Comparison of ENCODE assay signal across 10 mouse cellular contexts in genomic region chr14:34345771-34346566, GRCm38 (mm10). TPM values are rescaled to one million over a fixed set of nuclear protein-coding genes. Genes with fewer than 3 reads are reported as not detected.
DNase-seq lines count a peak whose midpoint lies in the region; ATAC-seq and TF ChIP-seq lines count a peak whose summit lies in the region.
"Had no signal": no experiment of that assay in that cellular context is flagged by ENCODE, and none has a peak within 500 bp of the region (broad histone marks: within the 10 kb centered on the region; RNA-seq: fewer than 3 reads in every experiment).

No protein-coding gene starts in this region.

- H3K9ac ChIP-seq in forebrain, embryonic 14.5 days (ENCODE audit: low read length): no peak overlapping the region
- no peak overlapping the region for H3K9ac ChIP-seq in forebrain, embryonic 16.5 days (replicated peaks; ENCODE audit: low read depth, low read length)
- no peak overlapping the region for H3K9ac ChIP-seq in lung, postnatal 0 days (replicated peaks; ENCODE audit: low read depth)

- peak; percentile 68 for TF ChIP-seq CTCF in lung, postnatal 0 days (IDR thresholded peaks at IDR 0.05)

- no peaks in the 10 kb centered on the region for H3K9me3 ChIP-seq in forebrain, embryonic 14.5 days (replicated peaks; ENCODE audit: control insufficient read depth, low read length)
- no peaks in the 10 kb centered on the region for H3K9me3 ChIP-seq in forebrain, embryonic 16.5 days (ENCODE audit: control insufficient read depth, low read length)
- H3K9me3 ChIP-seq in lung, postnatal 0 days (ENCODE audit: low read length): no peaks in the 10 kb centered on the region

- H3K4me2 ChIP-seq in forebrain, embryonic 14.5 days (ENCODE audit: low read length): no peak overlapping the region
- H3K4me2 ChIP-seq in forebrain, embryonic 16.5 days (ENCODE audit: low read length): no peak overlapping the region
- no peak overlapping the region for H3K4me2 ChIP-seq in lung, postnatal 0 days (replicated peaks; ENCODE audit: low read depth, low read length)

- H3K4me1 ChIP-seq in forebrain, embryonic 14.5 days (ENCODE audit: control insufficient read depth, insufficient read depth, low read length): no peaks in the 10 kb centered on the region
- no peaks in the 10 kb centered on the region for H3K4me1 ChIP-seq in forebrain, embryonic 16.5 days (replicated peaks; ENCODE audit: control insufficient read depth, insufficient read depth, low read length)
- H3K4me1 ChIP-seq in lung, postnatal 0 days (ENCODE audit: insufficient read depth, low read depth, low read length): no peaks in the 10 kb centered on the region

- no peak overlapping the region for H3K27ac ChIP-seq in forebrain, embryonic 14.5 days (ENCODE audit: low read depth, low read length)
- no peak overlapping the region for H3K27ac ChIP-seq in forebrain, embryonic 16.5 days (ENCODE audit: low read length)
- H3K27ac ChIP-seq in lung, postnatal 0 days (ENCODE audit: low read length): no peak overlapping the region

- no peak for TF ChIP-seq EP300 in lung, postnatal 0 days (IDR thresholded peaks at IDR 0.05)

- no peak overlapping the region for H3K4me3 ChIP-seq in forebrain, embryonic 14.5 days (ENCODE audit: low read depth, low read length)
- no peak overlapping the region for H3K4me3 ChIP-seq in forebrain, embryonic 16.5 days (replicated peaks; ENCODE audit: low read length)
- no peak overlapping the region for H3K4me3 ChIP-seq in lung, postnatal 0 days (ENCODE audit: low read depth, low read length)

- peaks cover 35% of the 10 kb centered on the region for H3K36me3 ChIP-seq in forebrain, embryonic 14.5 days (ENCODE audit: control insufficient read depth, insufficient read depth, low read length)
- H3K36me3 ChIP-seq in forebrain, embryonic 16.5 days (ENCODE audit: control insufficient read depth, insufficient read depth): peaks cover 24% of the 10 kb centered on the region
- H3K36me3 ChIP-seq in lung, postnatal 0 days (ENCODE audit: insufficient read depth, low read length): no peaks in the 10 kb centered on the region

- ATAC-seq in forebrain, embryonic 14.5 days: peak; percentile 15; the same call in 1 of the 2 replicates
- ATAC-seq in forebrain, embryonic 16.5 days: no peak
- peak; percentile 65 for ATAC-seq in lung, postnatal 0 days
- no peak for ATAC-seq in inflammation-experienced regulatory T-cells, adult 6 months

- H3K27me3 ChIP-seq in forebrain, embryonic 14.5 days (replicated peaks; ENCODE audit: control insufficient read depth, insufficient read depth, low read length): no peaks in the 10 kb centered on the region
- H3K27me3 ChIP-seq in forebrain, embryonic 16.5 days (replicated peaks; ENCODE audit: control insufficient read depth, insufficient read depth, low read length): no peaks in the 10 kb centered on the region
- no peaks in the 10 kb centered on the region for H3K27me3 ChIP-seq in lung, postnatal 0 days (replicated peaks; ENCODE audit: insufficient read depth, low read length)

- 63% methylated on average over 12 of the region's 12 CpGs for WGBS in forebrain, embryonic 14.5 days
- WGBS in forebrain, embryonic 16.5 days: 67% methylated on average over 12 of the region's 12 CpGs
- 45% methylated on average over 12 of the region's 12 CpGs for WGBS in lung, postnatal 0 days

- peak; percentile 7 for DNase-seq in forebrain, embryonic 14.5 days (ENCODE audit: low spot score)
- DNase-seq in testis, postnatal 10 days (ENCODE audit: low spot score): peak; percentile 31
- no peak for DNase-seq in testis, postnatal 14 days (ENCODE audit: low spot score)
- DNase-seq in lung, postnatal 0 days (ENCODE audit: low spot score): peak; percentile 81
- DNase-seq in adrenal gland, adult (ENCODE audit: inconsistent age in 2 of 2, low spot score in 1 of 2): no peak
- no peak for DNase-seq in right cerebral cortex, adult 18-20 months
- DNase-seq: adrenal gland, postnatal 36 days had no signal

RNA-seq across cellular contexts. Expression of gene Fam25c, which starts 9.3 kb away (rescaled TPM):
- polyA plus RNA-seq in forebrain, embryonic 14.5 days (2014; fragmentation: Nextera tagmentation; extraction: Ambion mirVana): not detected in 2 replicates
- 0.97 TPM in 1 of 2 replicates, not detected in the other for polyA plus RNA-seq in forebrain, embryonic 16.5 days (2015; fragmentation: Nextera tagmentation; extraction: Ambion mirVana)
- 0.45 TPM in 1 of 2 replicates, not detected in the other for polyA plus RNA-seq in lung, postnatal 0 days (2015; fragmentation: Nextera tagmentation; extraction: Ambion mirVana)
- not detected for polyA plus RNA-seq in inflammation-experienced regulatory T-cells, adult 6 months (2017; shearing (Covaris generic))
- polyA plus RNA-seq: heart, embryonic 14.5 days had no signal

RNA-seq across cellular contexts. Expression of gene Sncg, which starts 28.6 kb away (rescaled TPM):
- 4.0 and 4.2 TPM in 2 replicates for polyA plus RNA-seq in forebrain, embryonic 14.5 days (2014; fragmentation: Nextera tagmentation; extraction: Ambion mirVana)
- polyA plus RNA-seq in forebrain, embryonic 16.5 days (2015; fragmentation: Nextera tagmentation; extraction: Ambion mirVana): 1.9 and 4.2 TPM in 2 replicates
- 2.1 and 2.2 TPM in 2 replicates for polyA plus RNA-seq in lung, postnatal 0 days (2015; fragmentation: Nextera tagmentation; extraction: Ambion mirVana)
- polyA plus RNA-seq in inflammation-experienced regulatory T-cells, adult 6 months (2017; shearing (Covaris generic)): not detected

RNA-seq across cellular contexts. Expression of gene Mmrn2, which starts 29.3 kb away (rescaled TPM):
- polyA plus RNA-seq in forebrain, embryonic 14.5 days (2014; fragmentation: Nextera tagmentation; extraction: Ambion mirVana): 3.5 and 3.6 TPM in 2 replicates
- polyA plus RNA-seq in forebrain, embryonic 16.5 days (2015; fragmentation: Nextera tagmentation; extraction: Ambion mirVana): 3.9 and 4.8 TPM in 2 replicates
- 15.4 and 16.5 TPM in 2 replicates for polyA plus RNA-seq in lung, postnatal 0 days (2015; fragmentation: Nextera tagmentation; extraction: Ambion mirVana)
- polyA plus RNA-seq in inflammation-experienced regulatory T-cells, adult 6 months (2017; shearing (Covaris generic)): under 1 TPM in 1 of 3 experiments, not detected in 2; 0.11 TPM

RNA-seq across cellular contexts. Expression of gene Glud1, which starts 35.4 kb away (rescaled TPM):
- 84.0 and 94.1 TPM in 2 replicates for polyA plus RNA-seq in forebrain, embryonic 14.5 days (2014; fragmentation: Nextera tagmentation; extraction: Ambion mirVana)
- polyA plus RNA-seq in forebrain, embryonic 16.5 days (2015; fragmentation: Nextera tagmentation; extraction: Ambion mirVana): 86.0 and 94.3 TPM in 2 replicates
- polyA plus RNA-seq in lung, postnatal 0 days (2015; fragmentation: Nextera tagmentation; extraction: Ambion mirVana): 63.2 and 64.3 TPM in 2 replicates
- polyA plus RNA-seq in inflammation-experienced regulatory T-cells, adult 6 months (2017; shearing (Covaris generic)): 10 to 100 TPM; 31.7 to 40.9 (median 36.1) TPM

RNA-seq across cellular contexts. Expression of gene Shld2, which starts 35.7 kb away (rescaled TPM):
- 7.0 and 8.6 TPM in 2 replicates for polyA plus RNA-seq in forebrain, embryonic 14.5 days (2014; fragmentation: Nextera tagmentation; extraction: Ambion mirVana)
- polyA plus RNA-seq in forebrain, embryonic 16.5 days (2015; fragmentation: Nextera tagmentation; extraction: Ambion mirVana): 6.6 TPM in 2 replicates
- 7.5 and 9.7 TPM in 2 replicates for polyA plus RNA-seq in lung, postnatal 0 days (2015; fragmentation: Nextera tagmentation; extraction: Ambion mirVana)
- polyA plus RNA-seq in inflammation-experienced regulatory T-cells, adult 6 months (2017; shearing (Covaris generic)): 10 to 100 TPM in 1 of 3 experiments, 1 to 10 TPM in 2; 6.5 to 11.2 (median 9.5) TPM

Comparison
In these comparisons a context has a peak if more than half of its experiments do, and no peak if none do; other contexts are left out.
1. ATAC-seq: peak in forebrain, embryonic 14.5 days (single experiment) and lung, postnatal 0 days (single experiment); none in forebrain, embryonic 16.5 days (single experiment) and inflammation-experienced regulatory T-cells, adult 6 months (single experiment).
2. DNase-seq: peak in forebrain, embryonic 14.5 days (single experiment), testis, postnatal 10 days (single experiment) and lung, postnatal 0 days (single experiment); none in testis, postnatal 14 days (single experiment), adrenal gland, adult (0 of 2) and right cerebral cortex, adult 18-20 months (single experiment).